Mouse (Mus musculus): ENCODE results near the gene A930017K11Rik. TPM values are rescaled to one million over a fixed set of nuclear protein-coding genes. Genes with fewer than 3 reads are reported as not detected.

The A930017K11Rik gene
- total and polyA plus RNA-seq, 3 experiments, result not detected

DNA sequence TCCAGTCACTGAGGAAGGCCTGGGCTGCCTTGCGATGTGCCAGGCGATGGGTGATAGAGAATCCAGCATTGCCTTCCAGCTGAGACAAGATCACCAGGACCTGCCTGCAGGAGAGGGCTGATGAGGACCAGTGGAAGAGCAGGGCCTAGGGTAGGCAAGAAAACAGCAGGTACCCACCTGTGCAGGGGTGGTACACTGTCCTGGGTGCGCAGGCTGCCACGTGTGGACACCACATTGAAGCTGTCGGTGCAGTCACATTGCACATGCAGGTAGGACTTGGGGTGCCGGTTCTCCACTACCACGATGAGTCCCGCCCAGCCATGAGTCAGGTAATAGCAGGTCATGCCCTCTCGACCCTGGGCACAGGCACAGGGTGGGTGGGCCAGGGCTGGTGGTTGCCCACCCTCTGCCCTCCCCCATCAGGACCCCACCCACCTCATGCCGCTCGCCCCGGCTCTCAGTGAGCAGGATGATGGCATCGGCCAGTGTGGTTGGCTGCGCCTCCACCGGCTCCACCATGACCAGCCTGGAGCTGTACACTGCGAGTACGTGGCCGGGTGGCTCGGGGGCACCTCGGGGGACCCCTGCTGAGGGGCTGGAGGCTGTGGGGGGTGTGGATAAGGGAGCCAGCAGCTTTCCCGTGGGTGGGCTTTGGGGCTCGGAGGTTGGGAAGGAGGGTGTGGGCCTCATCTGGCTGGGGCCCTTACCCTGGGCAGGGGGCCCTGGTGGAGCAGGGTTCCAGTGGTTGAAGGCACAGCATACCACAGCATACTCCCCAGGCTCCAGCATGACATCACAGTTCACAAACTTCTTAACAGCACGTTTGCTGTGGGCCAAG, 7.5 kb upstream of the A930017K11Rik start:
- Histone ChIP-seq H3K9ac (ENCODE audit: insufficient read depth, low read depth) (no peak overlapping the region), H3K4me3 (replicated peaks in 1 of 3; ENCODE audit: low read depth in 2 of 3, low read length in 2 of 3, poor library complexity in 1 of 3) (no peak overlapping the region), H3K4me1 (ENCODE audit: control insufficient read depth in 1 of 2, insufficient read depth in 2 of 2) (peaks cover 0 to 5% of the 10 kb centered on the region in 2 experiments; a peak in 1 of 4 replicates), H3K9me3 (replicated peaks; ENCODE audit: low read length) (no peaks in the 10 kb centered on the region), H3K27me3 (replicated peaks) (no peaks in the 10 kb centered on the region), H3K79me2 (replicated peaks; ENCODE audit: control insufficient read depth, extremely low read depth, insufficient read depth, poor library complexity, severe bottlenecking) (no peaks in the 10 kb centered on the region), H3K36me3 (replicated peaks in 1 of 2; ENCODE audit: control insufficient read depth in 1 of 2, insufficient read depth in 1 of 2, low read length in 1 of 2) (peaks cover 29 to 79% of the 10 kb centered on the region in 2 experiments), H3K27ac (ENCODE audit: insufficient read depth, low read depth) (no peak overlapping the region), H3K4me2 (ENCODE audit: insufficient read depth, low read depth, poor library complexity, severe bottlenecking) (no peak overlapping the region)
- TF ChIP-seq ETS1 (conservative IDR thresholded peaks at IDR 0.05; ENCODE audit: low read depth, low read length), result no peak
- TF ChIP-seq CHD1 (IDR thresholded peaks at IDR 0.05; ENCODE audit: low read depth, low read length), result no peak
- no peak for TF ChIP-seq RAD21 (IDR thresholded peaks at IDR 0.05; ENCODE audit: low read depth, low read length)
- TF ChIP-seq POLR2A (IDR thresholded peaks at IDR 0.05; ENCODE audit: low read depth, low read length), result no peak
- TF ChIP-seq KAT2A (IDR thresholded peaks at IDR 0.05; ENCODE audit: insufficient replicate concordance, low read length), result no peak
- no peak for TF ChIP-seq PAX5 (IDR thresholded peaks at IDR 0.05; ENCODE audit: low read length)
- no peak for TF ChIP-seq USF2 (conservative IDR thresholded peaks at IDR 0.05; ENCODE audit: low read depth, low read length)
- no peak for TF ChIP-seq TBP (conservative IDR thresholded peaks at IDR 0.05; ENCODE audit: low read depth, low read length)
- TF ChIP-seq MAFK (IDR thresholded peaks at IDR 0.05; ENCODE audit: insufficient replicate concordance, low read length), result no peak
- no peak for TF ChIP-seq SIN3A (IDR thresholded peaks at IDR 0.05; ENCODE audit: low read length)
- no peak for TF ChIP-seq CHD2 (IDR thresholded peaks at IDR 0.05; ENCODE audit: low read length)
- TF ChIP-seq ZKSCAN1 (IDR thresholded peaks at IDR 0.05; ENCODE audit: borderline replicate concordance, low read depth, low read length), result no peak
- TF ChIP-seq E2F4 (IDR thresholded peaks at IDR 0.05; ENCODE audit: insufficient replicate concordance, low read depth, low read length), result no peak
- TF ChIP-seq JUND (conservative IDR thresholded peaks at IDR 0.05; ENCODE audit: low read depth, low read length), result no peak
- TF ChIP-seq UBTF (IDR thresholded peaks at IDR 0.05; ENCODE audit: low read depth, low read length), result no peak
- TF ChIP-seq RCOR1 (conservative IDR thresholded peaks at IDR 0.05; ENCODE audit: low read depth, low read length), result no peak
- TF ChIP-seq USF1 (IDR thresholded peaks at IDR 0.05; ENCODE audit: low read depth, low read length), result no peak
- TF ChIP-seq ZNF384 (IDR thresholded peaks at IDR 0.05; ENCODE audit: low read depth, low read length), result no peak
- no peak for DNase-seq (ENCODE audit: extremely low read depth)
- in situ Hi-C loops (cut with MboI; ENCODE audit: low pct_ligation_motif_present, low pct_unique_long_range_greater_than_20kb, low sequenced_read_pairs) (no loop called here), dilution Hi-C loops (cut with MboI; ENCODE audit: extremely low pct_ligation_motif_present, extremely low pct_unique_long_range_greater_than_20kb, low sequenced_read_pairs) (no loop called here)

DNA sequence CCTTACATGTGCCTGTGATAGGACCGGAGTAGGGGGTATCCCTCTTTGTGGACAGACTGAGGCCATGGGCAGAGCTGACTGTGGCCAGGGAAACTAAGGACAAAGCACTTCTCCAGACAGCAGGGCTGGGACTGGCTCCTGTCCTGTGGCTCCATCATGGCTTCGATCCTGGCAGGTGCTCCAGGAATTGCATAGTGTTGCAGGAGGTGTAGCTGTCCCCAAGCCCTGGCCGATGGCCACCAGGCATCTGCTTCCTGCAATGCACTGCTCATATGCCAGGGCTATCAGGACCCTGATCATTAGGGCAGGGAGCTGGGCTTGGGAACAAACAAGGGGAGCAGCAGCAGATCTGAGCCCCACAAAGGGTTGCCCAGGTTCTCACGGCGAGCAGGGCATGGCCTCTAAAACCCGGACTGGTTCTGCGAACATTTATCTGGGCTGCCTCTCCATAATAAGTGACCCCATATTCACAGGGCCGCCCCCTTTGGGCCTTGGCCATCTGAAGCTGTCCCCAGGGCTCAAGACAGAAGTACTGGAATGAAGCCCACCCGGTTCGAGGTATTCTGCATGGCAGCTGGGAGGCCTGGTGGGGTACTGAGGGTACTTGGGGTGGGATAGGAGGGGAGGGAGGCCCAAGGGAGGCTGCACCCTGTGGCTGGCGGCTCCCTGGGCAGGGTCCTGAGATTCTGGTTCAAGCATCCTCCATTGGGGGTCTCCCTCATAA, 6.6 kb upstream of the A930017K11Rik start:
- dilution Hi-C loops (cut with MboI; ENCODE audit: extremely low pct_ligation_motif_present, extremely low pct_unique_long_range_greater_than_20kb, low sequenced_read_pairs) (no loop called here), in situ Hi-C loops (cut with MboI; ENCODE audit: low pct_ligation_motif_present, low pct_unique_long_range_greater_than_20kb, low sequenced_read_pairs) (no loop called here)
- Histone ChIP-seq H3K27ac (ENCODE audit: insufficient read depth, low read depth) (no peak overlapping the region), H3K79me2 (replicated peaks; ENCODE audit: control insufficient read depth, extremely low read depth, insufficient read depth, poor library complexity, severe bottlenecking) (no peaks in the 10 kb centered on the region), H3K9me3 (replicated peaks; ENCODE audit: low read length) (no peaks in the 10 kb centered on the region), H3K4me2 (ENCODE audit: insufficient read depth, low read depth, poor library complexity, severe bottlenecking) (no peak overlapping the region), H3K4me3 (replicated peaks in 1 of 3; ENCODE audit: low read depth in 2 of 3, low read length in 2 of 3, poor library complexity in 1 of 3) (no peak overlapping the region), H3K9ac (ENCODE audit: insufficient read depth, low read depth) (no peak overlapping the region), H3K4me1 (ENCODE audit: control insufficient read depth in 1 of 2, insufficient read depth in 2 of 2) (peaks cover 0 to 5% of the 10 kb centered on the region in 2 experiments; a peak in 1 of 4 replicates), H3K27me3 (replicated peaks) (no peaks in the 10 kb centered on the region), H3K36me3 (replicated peaks in 1 of 2; ENCODE audit: control insufficient read depth in 1 of 2, insufficient read depth in 1 of 2, low read length in 1 of 2) (peaks cover 24 to 70% of the 10 kb centered on the region in 2 experiments)
- TF ChIP-seq NRF1 (IDR thresholded peaks at IDR 0.05; ENCODE audit: low read depth, low read length), result no peak
- no peak for TF ChIP-seq JUN (IDR thresholded peaks at IDR 0.05; ENCODE audit: insufficient read depth, low read depth, low read length)
- no peak for TF ChIP-seq ZNF384 (IDR thresholded peaks at IDR 0.05; ENCODE audit: low read depth, low read length)
- TF ChIP-seq TBP (conservative IDR thresholded peaks at IDR 0.05; ENCODE audit: low read depth, low read length), result no peak
- TF ChIP-seq KAT2A (IDR thresholded peaks at IDR 0.05; ENCODE audit: insufficient replicate concordance, low read length), result no peak
- TF ChIP-seq RAD21 (IDR thresholded peaks at IDR 0.05; ENCODE audit: low read depth, low read length), result no peak
- TF ChIP-seq E2F4 (IDR thresholded peaks at IDR 0.05; ENCODE audit: insufficient replicate concordance, low read depth, low read length), result no peak
- no peak for TF ChIP-seq SIN3A (IDR thresholded peaks at IDR 0.05; ENCODE audit: low read length)
- no peak for TF ChIP-seq ZMIZ1 (IDR thresholded peaks at IDR 0.05; ENCODE audit: low read depth, low read length)
- no peak for TF ChIP-seq MXI1 (IDR thresholded peaks at IDR 0.05; ENCODE audit: low read depth, low read length)
- TF ChIP-seq POLR2AphosphoS2 (IDR thresholded peaks at IDR 0.05; ENCODE audit: low read depth, low read length), result no peak
- no peak for TF ChIP-seq HCFC1 (IDR thresholded peaks at IDR 0.05; ENCODE audit: low read depth, low read length)
- no peak for TF ChIP-seq CHD2 (IDR thresholded peaks at IDR 0.05; ENCODE audit: low read length)
- TF ChIP-seq USF1 (IDR thresholded peaks at IDR 0.05; ENCODE audit: low read depth, low read length), result no peak
- no peak for DNase-seq (ENCODE audit: extremely low read depth)

Data from CH12.LX (cell line).